Mouse (Mus musculus) liver, adult 2 months (tissue): ENCODE data around the gene Myh9.

Experiments
- CTCF ChIP-seq: fragments of 200-500 bp; IDR thresholded peaks from 2 replicates; pipeline ENCODE4 v1.5.1; 2011; ENCODE audit warnings: low read depth, low read length, control low read depth
- POLR2A ChIP-seq: fragments of 200-500 bp; IDR thresholded peaks from 2 replicates; pipeline ENCODE4 v1.6.1; 2011; ENCODE audit warnings: low read length, control low read depth; ENCODE audit not compliant: insufficient read depth; ENCODE audit errors: extremely low read depth

DNA sequence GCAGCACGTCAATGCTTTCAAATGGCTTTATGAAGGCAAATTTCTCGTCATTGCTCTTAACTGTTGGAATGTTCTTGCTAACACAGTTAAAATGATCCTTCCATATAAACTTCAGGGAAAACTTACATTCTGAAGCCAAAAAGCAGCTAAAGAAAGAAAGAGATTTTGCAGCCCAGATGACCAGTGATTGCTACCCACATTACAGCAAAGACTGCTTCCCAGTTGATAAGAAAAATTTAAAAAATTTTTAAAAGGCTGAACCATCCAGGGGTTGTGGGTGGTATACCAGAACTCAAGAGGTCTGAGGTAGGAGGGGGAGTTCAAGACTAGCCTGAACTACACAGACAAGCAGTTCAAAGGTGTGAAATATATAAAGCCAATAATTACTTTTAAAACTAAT, 1.1 kb upstream of the Myh9 start:
- TF ChIP-seq CTCF (no peak), POLR2A (no peak)
